Mouse (Mus musculus) intestine, embryonic 14.5 days (tissue): ENCODE results near the gene Nubp2. TPM values are rescaled to one million over a fixed set of nuclear protein-coding genes. Genes with fewer than 3 reads are reported as not detected.

ENCODE experiments used
- ATAC-seq: fragments of 200-750 bp; cut with Nextera tagmentation; replicated peaks from 2 replicates; pipeline ENCODE4 v1.8.0; 2017; ENCODE audit warnings: low read depth, moderate number of reproducible peaks, moderate TSS enrichment, moderate library complexity; ENCODE audit not compliant: low FRiP score, low TSS enrichment
- DNase-seq: peaks from one replicate; pipeline ENCODE4 v3.0.0-alpha.2; 2018; ENCODE audit warnings: low spot score
- H3K27ac ChIP-seq: fragments of 300-500 bp; sonication (generic); 2 replicates; pipeline ENCODE4 v1.5.1; 2014; ENCODE audit warnings: low read depth, mild to moderate bottlenecking, control low read depth
- H3K27me3 ChIP-seq: fragments of 300-500 bp; sonication (generic); replicated peaks from 2 replicates; pipeline ENCODE4 v1.6.1; 2014; ENCODE audit warnings: low read length, control low read depth; ENCODE audit not compliant: control insufficient read depth, insufficient read depth
- H3K36me3 ChIP-seq: fragments of 300-500 bp; sonication (generic); 2 replicates; pipeline ENCODE4 v1.6.1; 2014; ENCODE audit warnings: low read length, control low read depth; ENCODE audit not compliant: control insufficient read depth, insufficient read depth
- H3K4me1 ChIP-seq: fragments of 300-500 bp; sonication (generic); replicated peaks from 2 replicates; pipeline ENCODE4 v1.6.1; 2014; ENCODE audit warnings: low read length, control low read depth, mixed read lengths; ENCODE audit not compliant: control insufficient read depth, insufficient read depth
- H3K4me2 ChIP-seq: fragments of 300-500 bp; sonication (generic); 2 replicates; pipeline ENCODE4 v1.6.1; 2014; ENCODE audit warnings: low read length
- H3K4me3 ChIP-seq: fragments of 300-500 bp; sonication (generic); 2 replicates; pipeline ENCODE4 v1.5.1; 2014; ENCODE audit warnings: low read depth, low read length, control low read depth, mixed read lengths
- H3K9ac ChIP-seq: fragments of 300-500 bp; sonication (generic); 2 replicates; pipeline ENCODE4 v1.6.1; 2014; ENCODE audit warnings: mild to moderate bottlenecking, low read length
- H3K9me3 ChIP-seq: fragments of 300-500 bp; sonication (generic); 2 replicates; pipeline ENCODE4 v1.6.1; 2016; ENCODE audit warnings: low read length, control low read depth; ENCODE audit not compliant: control insufficient read depth
- WGBS: fragments of 180-500 bp; shearing (Covaris S2); extraction: QIAGEN DNeasy Blood & Tissue Kit; methylation state at CpG from one replicate; pipeline ENCODE4 v1.1.7; 2014; 5-methylcytosine and 5-hydroxymethylcytosine counted together
- polyA plus RNA-seq: library from polyadenylated mRNA; unstranded; fragments of >200 nt; fragmentation: Nextera tagmentation; extraction: Ambion mirVana; gene quantifications from 2 replicates; pipeline ENCODE4 v1.2.1, GENCODE M21; 2014

Nubp2 gene
- 58.8 and 61.9 TPM in 2 replicates for polyA plus RNA-seq

GRCm38 (mm10) chr17:24886134-24886931 is at the start of gene Nubp2, which contains the start of gene Spsb3:
Gene Nubp2 (minus strand): TSS chr17:24886349.
Gene Spsb3 (plus strand): TSS chr17:24886643.
- no peaks in the 10 kb centered on the region for H3K27me3 ChIP-seq
- H3K9me3 ChIP-seq, result no peaks in the 10 kb centered on the region
- H3K4me2 ChIP-seq, result peak within 1 kb of the TSS; percentile 91
- peak; percentile 93 for ATAC-seq
- peak within 1 kb of the TSS; percentile 71 for H3K9ac ChIP-seq
- peak within 1 kb of the TSS; percentile 92 for H3K4me3 ChIP-seq
- peak within 1 kb of the TSS; percentile 38; the same call in 1 of the 2 replicates for H3K27ac ChIP-seq
- peak; percentile 96 for DNase-seq
- H3K4me1 ChIP-seq, result peaks cover 16% of the 10 kb centered on the region
- peaks cover 47% of the 10 kb centered on the region for H3K36me3 ChIP-seq
- under 1% methylated on average over 69 of the region's 69 CpGs for WGBS

GRCm38 (mm10) chr17:24935666-24936065 is 49.5 kb upstream of the Nubp2 start:
- no peaks in the 10 kb centered on the region for H3K27me3 ChIP-seq
- DNase-seq (no peak), ATAC-seq (no peak)
- peak overlapping the region; percentile 94 for H3K4me3 ChIP-seq
- peaks cover 16% of the 10 kb centered on the region for H3K4me1 ChIP-seq
- H3K4me2 ChIP-seq, result peak overlapping the region; percentile 70
- H3K9ac ChIP-seq, result peak overlapping the region; percentile 62
- peaks cover 4% of the 10 kb centered on the region; the same call in 1 of the 2 replicates for H3K36me3 ChIP-seq
- H3K27ac ChIP-seq, result no peak overlapping the region
- H3K9me3 ChIP-seq, result no peaks in the 10 kb centered on the region

- ATAC-seq, result no peak
- Histone ChIP-seq H3K4me3 (no peak overlapping the region), H3K9me3 (no peaks in the 10 kb centered on the region), H3K9ac (peak overlapping the region; percentile 62; the same call in 1 of the 2 replicates), H3K27ac (no peak overlapping the region), H3K4me2 (peak overlapping the region; percentile 70), H3K27me3 (no peaks in the 10 kb centered on the region), H3K4me1 (peaks cover 16% of the 10 kb centered on the region), H3K36me3 (peaks cover 4% of the 10 kb centered on the region; the same call in 1 of the 2 replicates)
- 77% methylated on average over 4 of the region's 4 CpGs for WGBS
- no peak for DNase-seq
Measured at GRCm38 (mm10) chr17:24934926-24935325, 48.8 kb upstream of the Nubp2 start.

- WGBS, result 78% methylated on average over 4 of the region's 4 CpGs
- Histone ChIP-seq H3K4me1 (peaks cover 16% of the 10 kb centered on the region), H3K27me3 (no peaks in the 10 kb centered on the region), H3K4me2 (no peak overlapping the region), H3K4me3 (no peak overlapping the region), H3K9ac (no peak overlapping the region), H3K27ac (no peak overlapping the region), H3K36me3 (peaks cover 4% of the 10 kb centered on the region; the same call in 1 of the 2 replicates), H3K9me3 (no peaks in the 10 kb centered on the region)
- ATAC-seq (no peak), DNase-seq (no peak)
Measured at GRCm38 (mm10) chr17:24933163-24933562, 47.0 kb upstream of the Nubp2 start.

- Histone ChIP-seq H3K9ac (no peak overlapping the region), H3K4me3 (no peak overlapping the region), H3K4me1 (peaks cover 16% of the 10 kb centered on the region), H3K27ac (no peak overlapping the region), H3K27me3 (no peaks in the 10 kb centered on the region), H3K36me3 (peaks cover 10% of the 10 kb centered on the region), H3K4me2 (no peak overlapping the region), H3K9me3 (no peaks in the 10 kb centered on the region)
- no peak for DNase-seq
- WGBS, result 91% methylated on average over 4 of the region's 4 CpGs
- no peak for ATAC-seq
Measured at GRCm38 (mm10) chr17:24932431-24932830, 46.3 kb upstream of the Nubp2 start.

- no peak overlapping the region for H3K4me3 ChIP-seq
- 0 out of 2 replicates have a peak, but pooled peaks cover 3% of the 10 kb centered on the region for H3K4me1 ChIP-seq
- ATAC-seq (no peak), DNase-seq (no peak)
- H3K27me3 ChIP-seq, result no peaks in the 10 kb centered on the region
- H3K27ac ChIP-seq, result no peak overlapping the region
- H3K36me3 ChIP-seq, result peaks cover 39% of the 10 kb centered on the region
- WGBS, result 88% methylated on average over 1 of the region's 1 CpGs
- H3K9ac ChIP-seq, result no peak overlapping the region
- no peaks in the 10 kb centered on the region for H3K9me3 ChIP-seq
- H3K4me2 ChIP-seq, result no peak overlapping the region
Measured at GRCm38 (mm10) chr17:24929506-24929905, 43.4 kb upstream of the Nubp2 start.

- Histone ChIP-seq H3K27ac (no peak overlapping the region), H3K4me2 (no peak overlapping the region), H3K9me3 (no peaks in the 10 kb centered on the region), H3K27me3 (no peaks in the 10 kb centered on the region), H3K36me3 (peaks cover 98% of the 10 kb centered on the region), H3K4me1 (no peaks in the 10 kb centered on the region), H3K4me3 (no peak overlapping the region), H3K9ac (no peak overlapping the region)
- 100% methylated on average over 1 of the region's 1 CpGs for WGBS
- no peak for DNase-seq
- ATAC-seq, result no peak
Measured at GRCm38 (mm10) chr17:24923246-24923645, 37.1 kb upstream of the Nubp2 start.

GRCm38 (mm10) chr17:24913984-24914383 is 27.8 kb upstream of the Nubp2 start:
- DNase-seq (no peak), ATAC-seq (no peak)
- Histone ChIP-seq H3K9ac (no peak overlapping the region), H3K4me3 (no peak overlapping the region), H3K9me3 (no peaks in the 10 kb centered on the region), H3K27ac (no peak overlapping the region), H3K4me2 (no peak overlapping the region), H3K4me1 (no peaks in the 10 kb centered on the region), H3K27me3 (no peaks in the 10 kb centered on the region), H3K36me3 (peaks cover 98% of the 10 kb centered on the region)

GRCm38 (mm10) chr17:24907591-24907990 is 21.4 kb upstream of the Nubp2 start:
- H3K4me1 ChIP-seq, result no peaks in the 10 kb centered on the region
- ATAC-seq (no peak), DNase-seq (no peak)
- H3K4me2 ChIP-seq, result no peak overlapping the region
- H3K9ac ChIP-seq, result no peak overlapping the region
- no peaks in the 10 kb centered on the region for H3K27me3 ChIP-seq
- no peaks in the 10 kb centered on the region for H3K9me3 ChIP-seq
- H3K27ac ChIP-seq, result no peak overlapping the region
- 95% methylated on average over 2 of the region's 2 CpGs for WGBS
- H3K4me3 ChIP-seq, result no peak overlapping the region
- H3K36me3 ChIP-seq, result peaks cover 100% of the 10 kb centered on the region
